Mouse (Mus musculus) heart, embryonic 15.5 days (tissue): Measurements from ENCODE around the gene Zswim7. TPM values are rescaled to one million over a fixed set of nuclear protein-coding genes. Genes with fewer than 3 reads are reported as not detected.

ENCODE experiments used
- ATAC-seq: fragments of 200-750 bp; cut with Nextera tagmentation; replicated peaks from 2 replicates; pipeline ENCODE4 v1.8.0; 2017; ENCODE audit warnings: low read depth, moderate TSS enrichment; ENCODE audit not compliant: insufficient number of reproducible peaks, insufficient read depth, low FRiP score
- H3K27ac ChIP-seq: fragments of 300-500 bp; sonication (generic); 2 replicates; pipeline ENCODE4 v1.5.1; 2015; ENCODE audit warnings: mild to moderate bottlenecking, inconsistent platforms
- H3K27me3 ChIP-seq: fragments of 300-500 bp; sonication (generic); 2 replicates; pipeline ENCODE4 v1.6.1; 2015; ENCODE audit warnings: inconsistent platforms
- H3K36me3 ChIP-seq: fragments of 300-500 bp; sonication (generic); 2 replicates; pipeline ENCODE4 v1.6.1; 2015; ENCODE audit warnings: mild to moderate bottlenecking, inconsistent platforms
- H3K4me1 ChIP-seq: fragments of 300-500 bp; sonication (generic); replicated peaks from 2 replicates; pipeline ENCODE4 v1.6.1; 2015; ENCODE audit warnings: inconsistent platforms
- H3K4me2 ChIP-seq: fragments of 300-500 bp; sonication (generic); 2 replicates; pipeline ENCODE4 v1.6.1; 2015; ENCODE audit warnings: inconsistent platforms, mild to moderate bottlenecking, moderate library complexity
- H3K4me3 ChIP-seq: fragments of 300-500 bp; sonication (generic); 2 replicates; pipeline ENCODE4 v1.5.1; 2015; ENCODE audit warnings: mild to moderate bottlenecking, inconsistent platforms
- H3K9ac ChIP-seq: fragments of 300-500 bp; sonication (generic); 2 replicates; pipeline ENCODE4 v1.6.1; 2015; ENCODE audit warnings: mild to moderate bottlenecking, inconsistent platforms
- H3K9me3 ChIP-seq: fragments of 300-500 bp; sonication (generic); replicated peaks from 2 replicates; pipeline ENCODE4 v1.6.1; 2016; ENCODE audit warnings: inconsistent platforms
- WGBS: fragments of 180-500 bp; shearing (Covaris S2); methylation state at CpG from one replicate; pipeline ENCODE4 v1.1.7; 2015; ENCODE audit warnings: mixed read lengths; 5-methylcytosine and 5-hydroxymethylcytosine counted together
- polyA plus RNA-seq: library from polyadenylated mRNA; unstranded; fragments of >200 nt; fragmentation: Nextera tagmentation; extraction: Ambion mirVana; gene quantifications from 2 replicates; pipeline ENCODE4 v1.2.1, GENCODE M21; 2015

The Zswim7 gene
- polyA plus RNA-seq, 1 experiment from 2014 or later = 13.8 TPM

- no peak for ATAC-seq
- WGBS = 71% methylated on average over 5 of the region's 5 CpGs
- H3K4me3 ChIP-seq = no peak overlapping the region
Measured at GRCm38 (mm10) chr11:62253380-62253779, 27.8 kb downstream of the Zswim7 start.

DNA sequence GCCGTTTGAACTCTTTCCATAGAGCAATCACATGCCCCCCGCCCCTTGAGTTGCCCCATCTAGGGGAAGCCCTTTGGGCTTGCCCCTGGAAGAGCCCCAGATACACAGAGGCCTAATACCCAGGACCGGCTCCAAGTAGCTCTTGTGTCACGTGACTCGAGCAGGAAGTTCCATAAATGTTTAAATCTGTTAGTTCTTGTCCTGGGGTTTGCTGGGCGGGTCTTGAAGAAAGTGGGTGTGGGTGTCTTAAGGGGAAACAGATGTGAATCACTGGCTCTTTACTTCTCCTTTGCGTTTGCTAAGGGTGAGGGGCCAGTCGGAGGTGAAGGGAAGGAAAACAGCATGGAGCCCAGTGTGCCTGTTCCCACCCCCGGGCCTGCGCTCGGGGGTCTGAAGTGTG, 30.1 kb downstream of the Zswim7 start:
- no peak overlapping the region for H3K4me2 ChIP-seq
- 60% methylated on average over 11 of the region's 11 CpGs for WGBS
- H3K9ac ChIP-seq = no peak overlapping the region
- peaks cover 45% of the 10 kb centered on the region for H3K27me3 ChIP-seq
- no peaks in the 10 kb centered on the region for H3K36me3 ChIP-seq
- no peak overlapping the region for H3K27ac ChIP-seq
- no peak overlapping the region for H3K4me3 ChIP-seq
- no peaks in the 10 kb centered on the region for H3K9me3 ChIP-seq
- H3K4me1 ChIP-seq = peaks cover 14% of the 10 kb centered on the region
- no peak for ATAC-seq

More at GRCm38 (mm10) chr11:62253380-62253779, 27.8 kb downstream of the Zswim7 start:
- Histone ChIP-seq H3K27ac (no peak overlapping the region), H3K4me2 (no peak overlapping the region), H3K27me3 (peaks cover 42% of the 10 kb centered on the region), H3K4me1 (peaks cover 9% of the 10 kb centered on the region), H3K9me3 (no peaks in the 10 kb centered on the region), H3K9ac (no peak overlapping the region), H3K36me3 (no peaks in the 10 kb centered on the region)

GRCm38 (mm10) chr11:62249266-62250037, 31.7 kb downstream of the Zswim7 start:
- Histone ChIP-seq H3K9me3 (no peaks in the 10 kb centered on the region), H3K4me1 (peaks cover 14% of the 10 kb centered on the region), H3K4me3 (peak overlapping the region; percentile 55), H3K36me3 (no peaks in the 10 kb centered on the region), H3K9ac (peak overlapping the region; percentile 46), H3K27me3 (peaks cover 45% of the 10 kb centered on the region), H3K27ac (no peak overlapping the region), H3K4me2 (peak overlapping the region; percentile 96)
- ATAC-seq = no peak
- 5% methylated on average over 35 of the region's 35 CpGs for WGBS

GRCm38 (mm10) chr11:62248401-62249244, 32.6 kb downstream of the Zswim7 start, which contains the start of gene Adora2b:
Gene Adora2b (plus strand): TSS chr11:62248984.
- peaks cover 14% of the 10 kb centered on the region for H3K4me1 ChIP-seq
- H3K27ac ChIP-seq = no peak within 1 kb of the TSS
- peak within 1 kb of the TSS; percentile 46 for H3K9ac ChIP-seq
- ATAC-seq = peak; percentile 77
- H3K27me3 ChIP-seq = peaks cover 45% of the 10 kb centered on the region
- H3K9me3 ChIP-seq = no peaks in the 10 kb centered on the region
- H3K4me3 ChIP-seq = peak within 1 kb of the TSS; percentile 55
- H3K36me3 ChIP-seq = no peaks in the 10 kb centered on the region
- H3K4me2 ChIP-seq = peak within 1 kb of the TSS; percentile 96
- WGBS = under 1% methylated on average over 69 of the region's 69 CpGs

GRCm38 (mm10) chr11:62247759-62248400, 33.3 kb downstream of the Zswim7 start:
- ATAC-seq = no peak
- Histone ChIP-seq H3K4me2 (peak overlapping the region; percentile 96), H3K4me3 (peak overlapping the region; percentile 55), H3K36me3 (no peaks in the 10 kb centered on the region), H3K27ac (no peak overlapping the region), H3K9ac (peak overlapping the region; percentile 18; the same call in 1 of the 2 replicates), H3K4me1 (peaks cover 14% of the 10 kb centered on the region), H3K27me3 (peaks cover 45% of the 10 kb centered on the region), H3K9me3 (no peaks in the 10 kb centered on the region)
- WGBS = 33% methylated on average over 18 of the region's 18 CpGs

DNA sequence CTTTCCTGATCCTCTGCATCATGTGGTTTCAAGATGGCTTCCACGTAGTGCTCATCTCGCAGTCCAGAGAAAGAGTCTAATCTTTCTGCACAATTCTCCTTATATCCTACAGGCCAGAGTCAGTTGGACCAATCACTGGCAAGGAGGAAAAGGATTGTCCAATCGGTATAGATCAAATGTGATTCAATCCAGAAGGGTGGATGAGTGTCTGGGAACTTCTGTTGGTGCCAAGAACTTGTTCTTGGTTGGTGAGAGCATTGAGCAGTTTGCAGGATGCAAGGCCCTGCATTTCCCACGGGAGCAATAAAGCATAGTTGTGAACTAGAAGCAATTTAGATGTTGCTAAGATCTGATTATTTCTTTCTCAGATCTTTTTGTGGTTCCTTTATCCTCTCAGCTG, 36.7 kb downstream of the Zswim7 start:
- Histone ChIP-seq H3K9me3 (no peaks in the 10 kb centered on the region), H3K4me3 (no peak overlapping the region), H3K9ac (no peak overlapping the region), H3K4me1 (peaks cover 11% of the 10 kb centered on the region), H3K36me3 (no peaks in the 10 kb centered on the region), H3K27ac (no peak overlapping the region), H3K27me3 (peaks cover 18% of the 10 kb centered on the region), H3K4me2 (no peak overlapping the region)
- no peak for ATAC-seq
- WGBS = 80% methylated on average over 4 of the region's 4 CpGs

DNA sequence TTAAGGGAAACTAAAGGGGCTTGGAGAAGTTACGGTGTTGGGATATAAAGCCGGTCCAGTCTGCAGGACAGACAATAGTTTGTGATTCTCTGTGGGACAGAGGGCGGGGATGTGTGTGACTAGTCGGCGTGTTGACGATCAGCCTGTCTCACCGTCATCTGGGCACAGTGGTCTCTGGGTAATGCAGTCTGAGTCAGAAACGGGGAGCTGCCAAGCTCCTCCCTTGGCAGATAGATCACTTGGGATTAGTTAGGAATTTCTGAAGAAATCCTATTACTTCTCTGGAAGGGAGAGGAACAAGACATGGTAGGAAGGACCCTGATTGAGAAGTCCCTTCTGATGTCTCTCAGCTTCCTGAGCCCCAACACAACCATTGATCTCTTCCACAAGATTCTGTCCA, 37.3 kb downstream of the Zswim7 start:
- Histone ChIP-seq H3K9me3 (no peaks in the 10 kb centered on the region), H3K4me3 (no peak overlapping the region), H3K4me1 (peaks cover 5% of the 10 kb centered on the region), H3K27me3 (peaks cover 12% of the 10 kb centered on the region; the same call in 1 of the 2 replicates), H3K4me2 (no peak overlapping the region), H3K9ac (no peak overlapping the region), H3K27ac (no peak overlapping the region), H3K36me3 (no peaks in the 10 kb centered on the region)
- no peak for ATAC-seq
- 79% methylated on average over 8 of the region's 8 CpGs for WGBS

DNA sequence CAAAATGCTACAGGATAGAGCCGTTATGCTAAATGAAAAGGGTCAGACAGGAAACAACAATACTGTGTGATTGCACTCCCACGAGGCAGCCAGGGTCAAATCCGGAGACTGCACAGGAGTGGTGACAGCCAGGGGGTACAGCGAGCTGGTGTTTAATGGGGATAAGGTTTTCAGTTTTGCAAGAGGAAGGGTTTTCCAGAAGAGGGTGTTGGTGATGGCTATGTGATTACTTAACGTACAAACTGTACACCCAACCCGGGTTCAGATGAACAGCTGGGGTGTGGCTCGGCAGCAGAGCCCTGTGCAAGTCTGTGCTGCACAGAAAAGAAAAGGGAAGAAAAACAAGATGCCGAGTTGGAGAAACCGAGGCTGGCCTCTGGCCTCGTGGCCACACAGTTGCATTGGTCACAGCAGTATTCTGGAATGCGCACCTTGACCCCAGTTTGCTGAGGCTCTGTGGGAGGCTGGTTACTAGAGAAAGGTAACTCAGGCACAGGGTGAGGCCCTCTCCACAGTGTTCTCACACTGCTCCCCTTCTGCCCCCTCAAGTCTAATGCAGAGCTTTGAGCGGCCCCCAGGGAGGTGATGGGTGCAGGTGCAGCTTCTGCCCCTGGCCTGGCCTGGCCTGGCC, 40.4 kb downstream of the Zswim7 start:
- Histone ChIP-seq H3K4me2 (no peak overlapping the region), H3K27me3 (peaks cover 3% of the 10 kb centered on the region; the same call in 1 of the 2 replicates), H3K4me3 (no peak overlapping the region), H3K27ac (no peak overlapping the region), H3K4me1 (no peaks in the 10 kb centered on the region), H3K9me3 (no peaks in the 10 kb centered on the region), H3K9ac (no peak overlapping the region), H3K36me3 (no peaks in the 10 kb centered on the region)
- WGBS = 59% methylated on average over 12 of the region's 12 CpGs
- no peak for ATAC-seq

DNA sequence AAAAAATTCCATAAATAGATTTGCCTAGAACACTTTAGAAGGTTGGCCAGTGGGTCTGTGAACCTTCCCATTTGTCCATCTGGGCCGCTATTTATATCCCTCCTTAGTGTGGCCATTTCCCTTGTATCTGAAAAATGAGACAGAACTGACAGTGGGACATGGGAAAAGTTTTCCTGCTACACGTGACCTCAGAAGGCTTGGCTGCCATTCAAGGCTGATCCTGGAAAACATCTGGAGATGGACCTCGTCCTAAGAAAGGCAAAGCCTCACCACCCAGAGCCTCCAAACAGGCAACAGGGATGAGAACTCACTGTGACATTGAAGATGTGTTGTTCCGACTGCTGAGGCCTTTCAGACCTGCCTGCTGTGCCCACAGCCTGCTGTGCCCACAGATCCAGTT, 56.4 kb downstream of the Zswim7 start:
- H3K4me1 ChIP-seq = peaks cover 27% of the 10 kb centered on the region
- H3K4me2 ChIP-seq = no peak overlapping the region
- H3K9me3 ChIP-seq = no peaks in the 10 kb centered on the region
- WGBS = 38% methylated on average over 4 of the region's 4 CpGs
- H3K36me3 ChIP-seq = no peaks in the 10 kb centered on the region
- H3K4me3 ChIP-seq = no peak overlapping the region
- H3K27me3 ChIP-seq = no peaks in the 10 kb centered on the region
- 0 out of 2 replicates have a peak overlapping the region, but pooled peaks have one; percentile 20 for H3K27ac ChIP-seq
- no peak overlapping the region for H3K9ac ChIP-seq
- ATAC-seq = no peak; the same call in 1 of the 2 replicates

- H3K9ac ChIP-seq = no peak overlapping the region
- 84% methylated on average over 7 of the region's 7 CpGs for WGBS
- no peaks in the 10 kb centered on the region for H3K36me3 ChIP-seq
- no peak overlapping the region for H3K27ac ChIP-seq
- H3K4me2 ChIP-seq = no peak overlapping the region
- no peaks in the 10 kb centered on the region for H3K9me3 ChIP-seq
- H3K27me3 ChIP-seq = no peaks in the 10 kb centered on the region
- no peak overlapping the region for H3K4me3 ChIP-seq
- no peak for ATAC-seq
- peaks cover 27% of the 10 kb centered on the region for H3K4me1 ChIP-seq
Measured at GRCm38 (mm10) chr11:62223962-62224361, 57.2 kb downstream of the Zswim7 start.

DNA sequence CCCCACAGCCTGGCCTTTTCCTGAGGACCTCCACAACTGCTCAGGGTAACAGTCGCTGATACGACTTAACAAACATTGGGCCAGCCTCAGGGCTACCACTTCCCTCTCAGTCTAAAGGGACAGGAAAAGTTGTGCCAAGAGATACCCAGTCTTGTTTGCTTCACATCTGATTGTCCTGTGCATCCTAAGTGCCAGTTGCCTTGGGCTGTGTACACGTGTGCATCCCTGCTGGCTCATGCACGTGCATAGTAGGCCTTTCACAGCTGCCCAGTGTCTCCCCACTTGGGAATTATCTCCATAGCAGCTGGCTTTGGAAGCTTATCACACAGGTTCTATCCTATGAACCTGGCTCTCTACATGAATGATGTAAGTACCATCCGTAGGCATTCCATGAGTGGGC, 57.8 kb downstream of the Zswim7 start:
- 75% methylated on average over 5 of the region's 5 CpGs for WGBS
- H3K9ac ChIP-seq = no peak overlapping the region
- no peak overlapping the region for H3K27ac ChIP-seq
- H3K27me3 ChIP-seq = no peaks in the 10 kb centered on the region
- H3K9me3 ChIP-seq = no peaks in the 10 kb centered on the region
- no peak overlapping the region for H3K4me3 ChIP-seq
- no peak overlapping the region for H3K4me2 ChIP-seq
- peaks cover 27% of the 10 kb centered on the region for H3K4me1 ChIP-seq
- no peak for ATAC-seq
- no peaks in the 10 kb centered on the region for H3K36me3 ChIP-seq
